Mouse (Mus musculus) kidney, embryonic 16.5 days (tissue): ENCODE data around the gene Ddx19a. TPM values are rescaled to one million over a fixed set of nuclear protein-coding genes. Genes with fewer than 3 reads are reported as not detected.
"Not testable (repeated sequence)": the region's sequence is repeated elsewhere in the genome, so short reads cannot be mapped to it uniquely, and the experiment has no call there.

Experiments used
- ATAC-seq: fragments of 200-750 bp; cut with Nextera tagmentation; 2 replicates; pipeline ENCODE4 v1.8.0; 2017; ENCODE audit warnings: moderate TSS enrichment; ENCODE audit not compliant: low FRiP score, low TSS enrichment
- H3K27ac ChIP-seq: fragments of 300-500 bp; sonication (generic); 2 replicates; pipeline ENCODE4 v1.5.1; 2014; ENCODE audit warnings: low read length
- H3K27me3 ChIP-seq: fragments of 300-500 bp; sonication (generic); 2 replicates; pipeline ENCODE4 v1.6.1; 2014; ENCODE audit warnings: low read length, control low read depth, mixed read lengths; ENCODE audit not compliant: insufficient read depth
- H3K36me3 ChIP-seq: fragments of 300-500 bp; sonication (generic); 2 replicates; pipeline ENCODE4 v1.6.1; 2014; ENCODE audit warnings: low read length, control low read depth, mixed read lengths; ENCODE audit not compliant: insufficient read depth
- H3K4me1 ChIP-seq: fragments of 300-500 bp; sonication (generic); 2 replicates; pipeline ENCODE4 v1.6.1; 2014; ENCODE audit warnings: low read length, control low read depth, mixed read lengths; ENCODE audit not compliant: insufficient read depth
- H3K4me2 ChIP-seq: fragments of 300-500 bp; sonication (generic); replicated peaks from 2 replicates; pipeline ENCODE4 v1.6.1; 2014; ENCODE audit warnings: low read depth, low read length
- H3K4me3 ChIP-seq: fragments of 300-500 bp; sonication (generic); 2 replicates; pipeline ENCODE4 v1.5.1; 2014; ENCODE audit warnings: mild to moderate bottlenecking, low read length
- H3K9ac ChIP-seq: fragments of 300-500 bp; sonication (generic); replicated peaks from 2 replicates; pipeline ENCODE4 v1.6.1; 2014; ENCODE audit warnings: low read length
- H3K9me3 ChIP-seq: fragments of 300-500 bp; sonication (generic); 2 replicates; pipeline ENCODE4 v1.6.1; 2016; ENCODE audit warnings: low read length, control low read depth
- WGBS: fragments of 180-500 bp; shearing (Covaris S2); extraction: QIAGEN DNeasy Blood & Tissue Kit; methylation state at CpG from one replicate; pipeline ENCODE4 v1.1.7; 2014; 5-methylcytosine and 5-hydroxymethylcytosine counted together
- polyA plus RNA-seq: library from polyadenylated mRNA; unstranded; fragments of >200 nt; fragmentation: Nextera tagmentation; extraction: Ambion mirVana; gene quantifications from 2 replicates; pipeline ENCODE4 v1.2.1, GENCODE M21; 2015

Gene Ddx19a
- polyA plus RNA-seq, 1 experiment from 2014 or later = 15.0 TPM

DNA sequence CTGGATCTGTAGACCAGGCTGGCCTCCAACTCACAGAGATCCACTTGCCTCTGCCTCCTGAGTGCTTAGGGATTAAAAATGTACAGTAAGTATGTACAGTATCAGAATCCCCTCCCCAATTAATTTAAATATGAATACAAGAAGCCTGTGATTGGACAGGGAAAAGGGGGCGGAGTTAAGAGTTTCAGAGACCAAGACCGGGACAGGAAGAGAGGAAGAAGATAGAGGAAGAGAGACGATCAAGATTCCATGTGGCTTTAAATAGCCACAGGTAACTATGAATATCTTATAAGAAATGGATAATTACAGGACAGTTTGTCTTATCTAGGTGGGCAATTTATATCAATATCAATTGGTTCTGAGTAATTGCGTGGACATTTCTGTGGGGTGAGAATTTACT is 32.0 kb upstream of the Ddx19a start:
- Histone ChIP-seq H3K27me3 (0 out of 2 replicates have a peak, but pooled peaks cover 4% of the 10 kb centered on the region), H3K4me3 (no peak overlapping the region), H3K9me3 (no peaks in the 10 kb centered on the region), H3K27ac (no peak overlapping the region), H3K36me3 (no peaks in the 10 kb centered on the region), H3K4me2 (no peak overlapping the region), H3K4me1 (peaks cover 3% of the 10 kb centered on the region), H3K9ac (no peak overlapping the region)
- no peak for ATAC-seq
- 54% methylated on average over 4 of the region's 4 CpGs for whole genome bisulfite sequencing

DNA sequence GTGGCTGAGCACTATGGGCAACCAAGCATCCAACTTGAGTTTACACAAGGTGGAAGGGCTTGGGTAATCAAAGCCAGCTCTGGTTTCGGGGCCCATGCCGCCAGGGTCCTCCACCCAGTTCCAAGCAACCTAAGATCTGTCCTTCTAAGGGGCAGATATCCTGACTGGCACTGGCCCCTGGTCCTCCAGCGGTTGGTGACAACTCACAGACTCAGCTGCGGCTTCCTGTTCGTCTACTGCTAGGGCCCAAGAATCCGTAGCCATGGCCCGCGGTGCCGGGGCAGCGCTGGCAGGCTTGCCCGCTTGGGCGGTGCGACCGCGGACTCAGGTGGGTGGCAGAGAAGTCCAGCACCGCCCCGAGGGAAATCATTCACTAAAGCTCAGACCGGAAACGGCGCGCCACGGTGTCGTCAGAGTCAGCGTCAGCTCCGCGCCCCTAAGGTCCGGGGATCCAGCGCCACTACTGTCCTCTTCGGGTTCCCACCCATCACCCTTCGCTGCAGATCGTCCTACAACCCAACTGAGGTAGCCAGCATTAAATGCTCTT is 29.9 kb upstream of the Ddx19a start:
- peak; percentile 97 for ATAC-seq
- Histone ChIP-seq H3K27ac (peak overlapping the region; percentile 76), H3K9ac (peak overlapping the region; percentile 78), H3K4me3 (peak overlapping the region; percentile 78), H3K27me3 (0 out of 2 replicates have a peak, but pooled peaks cover 4% of the 10 kb centered on the region), H3K4me1 (no peaks in the 10 kb centered on the region), H3K9me3 (no peaks in the 10 kb centered on the region), H3K4me2 (peak overlapping the region; percentile 73), H3K36me3 (no peaks in the 10 kb centered on the region)
- under 1% methylated on average over 31 of the region's 31 CpGs for WGBS

DNA sequence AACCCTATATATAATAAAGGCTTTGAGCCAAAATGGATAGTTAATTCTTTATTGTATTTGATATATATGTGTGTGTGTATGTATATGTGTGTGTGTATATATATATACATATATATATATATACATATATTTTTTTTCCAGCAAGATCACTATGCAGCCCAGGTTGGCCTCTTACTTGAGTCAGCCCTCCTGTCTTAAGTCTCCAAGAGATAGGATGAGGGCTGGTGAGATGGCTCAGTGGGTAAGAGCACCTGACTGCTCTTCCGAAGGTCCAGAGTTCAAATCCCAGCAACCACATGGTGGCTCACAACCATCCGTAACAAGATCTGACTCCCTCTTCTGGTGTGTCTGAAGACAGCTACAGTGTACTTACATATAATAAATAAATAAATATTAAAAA is 29.0 kb upstream of the Ddx19a start:
- 93% methylated on average over 1 of the region's 2 CpGs for WGBS
- not testable (repeated sequence) for H3K9ac ChIP-seq, H3K27me3 ChIP-seq, H3K36me3 ChIP-seq, H3K9me3 ChIP-seq, H3K4me2 ChIP-seq, ATAC-seq, H3K4me1 ChIP-seq, H3K27ac ChIP-seq, H3K4me3 ChIP-seq

DNA sequence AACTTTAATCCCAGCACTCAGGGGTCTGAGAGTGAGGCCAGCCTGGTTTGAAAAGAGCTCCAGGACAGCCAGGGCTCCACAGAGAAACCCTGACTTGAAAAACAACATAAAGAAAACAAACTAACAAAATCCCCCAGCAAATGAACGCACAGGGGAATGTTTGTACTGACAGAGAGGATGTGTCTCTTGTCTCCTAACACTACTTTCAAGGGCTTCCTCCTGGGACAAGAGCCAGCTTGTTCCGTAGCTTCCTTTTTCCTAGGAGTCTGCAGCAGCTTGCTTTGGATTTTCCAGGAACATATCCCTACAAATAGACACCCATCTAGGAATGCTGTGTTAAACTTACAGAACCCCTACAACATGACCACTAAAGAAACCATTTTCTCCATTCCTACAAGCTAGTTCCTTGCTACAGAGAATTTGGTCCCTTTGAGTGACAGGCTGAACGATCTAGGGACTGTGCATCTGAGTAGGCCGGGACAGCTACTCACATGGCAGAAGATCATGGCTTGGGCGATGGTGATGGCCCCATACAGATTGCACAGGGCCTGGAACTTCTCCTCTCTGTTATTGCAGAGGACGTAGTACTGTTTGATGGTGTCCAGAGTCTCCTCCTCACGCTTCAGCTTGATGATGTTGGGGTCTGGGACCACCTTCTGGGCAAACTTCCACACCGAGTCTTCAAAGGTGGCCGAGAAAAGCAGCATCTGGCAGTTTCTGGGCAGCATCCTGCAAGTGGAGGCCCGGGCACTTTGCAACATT is 12.8 kb upstream of the Ddx19a start:
- not testable (repeated sequence) for H3K9ac ChIP-seq, H3K27me3 ChIP-seq, ATAC-seq, H3K4me3 ChIP-seq, H3K4me2 ChIP-seq, H3K4me1 ChIP-seq, H3K9me3 ChIP-seq, H3K27ac ChIP-seq
- WGBS = 89% methylated on average over 8 of the region's 10 CpGs
- peaks cover 29% of the 10 kb centered on the region for H3K36me3 ChIP-seq

DNA sequence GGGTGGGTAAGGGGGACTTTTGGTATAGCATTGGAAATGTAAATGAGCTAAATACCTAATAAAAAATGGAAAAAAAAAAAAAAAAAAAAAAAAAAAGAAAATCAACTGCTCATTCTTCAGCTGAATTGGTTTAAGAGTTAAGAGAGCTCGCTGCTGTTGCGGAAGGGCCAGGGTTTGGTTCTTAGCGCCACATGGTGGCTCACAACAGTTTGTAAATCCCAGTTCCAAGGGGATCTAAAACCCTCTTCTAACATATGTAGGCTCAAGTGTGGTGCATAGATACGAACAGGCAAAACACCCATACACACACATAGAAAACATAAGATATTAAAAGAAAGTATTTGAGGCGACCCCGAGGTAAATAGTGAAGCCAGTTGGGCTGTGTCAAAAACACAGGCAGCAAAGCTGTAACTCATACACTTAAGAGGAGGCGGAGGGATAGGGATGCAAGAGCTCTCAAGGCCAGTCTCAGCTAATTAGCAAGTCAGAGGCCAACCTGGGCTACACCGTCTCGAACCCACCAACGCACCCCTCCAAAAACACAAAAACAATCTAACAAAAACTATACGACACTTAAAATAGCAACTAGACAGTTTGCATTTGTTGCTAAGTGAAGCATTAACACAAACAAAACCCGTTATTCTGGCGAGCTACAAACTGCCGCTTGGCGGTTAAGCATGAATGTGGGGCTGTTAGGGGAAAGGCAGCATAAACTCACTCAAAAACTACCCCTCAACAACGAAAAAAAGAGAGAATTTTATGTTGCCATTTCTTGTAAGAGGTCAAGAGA is 764 bp downstream of the Ddx19a start:
- H3K27ac ChIP-seq = peak overlapping the region; percentile 87
- ATAC-seq = no peak
- peak overlapping the region; percentile 95 for H3K4me3 ChIP-seq
- WGBS = 35% methylated on average over 16 of the region's 16 CpGs
- peaks cover 9% of the 10 kb centered on the region for H3K4me1 ChIP-seq
- H3K9me3 ChIP-seq = no peaks in the 10 kb centered on the region
- peaks cover 4% of the 10 kb centered on the region; the same call in 1 of the 2 replicates for H3K36me3 ChIP-seq
- H3K27me3 ChIP-seq = no peaks in the 10 kb centered on the region
- H3K9ac ChIP-seq = peak overlapping the region; percentile 84
- peak overlapping the region; percentile 80 for H3K4me2 ChIP-seq

DNA sequence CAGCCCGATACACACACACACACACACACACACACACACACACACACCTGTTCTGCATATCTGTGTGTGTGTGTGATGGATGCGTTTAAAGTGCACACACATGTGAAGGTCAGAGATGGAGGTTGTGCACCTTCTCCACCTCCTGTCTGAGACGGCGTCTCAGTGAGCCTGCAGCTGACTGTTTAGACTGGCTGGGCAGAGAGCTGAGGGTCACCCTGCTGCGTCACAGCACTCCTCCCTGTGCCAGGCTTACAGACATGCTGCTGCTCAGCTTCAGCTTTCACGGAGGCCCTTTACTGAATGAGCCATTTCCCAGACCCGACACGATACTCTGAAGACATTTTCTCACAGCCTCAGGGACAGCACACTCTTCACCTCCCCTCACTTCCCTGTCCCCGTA is 7.6 kb downstream of the Ddx19a start:
- no peak overlapping the region for H3K9ac ChIP-seq
- H3K4me3 ChIP-seq = no peak overlapping the region
- no peaks in the 10 kb centered on the region for H3K9me3 ChIP-seq
- peaks cover 51% of the 10 kb centered on the region for H3K36me3 ChIP-seq
- no peaks in the 10 kb centered on the region for H3K4me1 ChIP-seq
- no peaks in the 10 kb centered on the region for H3K27me3 ChIP-seq
- H3K4me2 ChIP-seq = no peak overlapping the region
- 92% methylated on average over 9 of the region's 9 CpGs for WGBS
- H3K27ac ChIP-seq = no peak overlapping the region
- ATAC-seq = no peak

DNA sequence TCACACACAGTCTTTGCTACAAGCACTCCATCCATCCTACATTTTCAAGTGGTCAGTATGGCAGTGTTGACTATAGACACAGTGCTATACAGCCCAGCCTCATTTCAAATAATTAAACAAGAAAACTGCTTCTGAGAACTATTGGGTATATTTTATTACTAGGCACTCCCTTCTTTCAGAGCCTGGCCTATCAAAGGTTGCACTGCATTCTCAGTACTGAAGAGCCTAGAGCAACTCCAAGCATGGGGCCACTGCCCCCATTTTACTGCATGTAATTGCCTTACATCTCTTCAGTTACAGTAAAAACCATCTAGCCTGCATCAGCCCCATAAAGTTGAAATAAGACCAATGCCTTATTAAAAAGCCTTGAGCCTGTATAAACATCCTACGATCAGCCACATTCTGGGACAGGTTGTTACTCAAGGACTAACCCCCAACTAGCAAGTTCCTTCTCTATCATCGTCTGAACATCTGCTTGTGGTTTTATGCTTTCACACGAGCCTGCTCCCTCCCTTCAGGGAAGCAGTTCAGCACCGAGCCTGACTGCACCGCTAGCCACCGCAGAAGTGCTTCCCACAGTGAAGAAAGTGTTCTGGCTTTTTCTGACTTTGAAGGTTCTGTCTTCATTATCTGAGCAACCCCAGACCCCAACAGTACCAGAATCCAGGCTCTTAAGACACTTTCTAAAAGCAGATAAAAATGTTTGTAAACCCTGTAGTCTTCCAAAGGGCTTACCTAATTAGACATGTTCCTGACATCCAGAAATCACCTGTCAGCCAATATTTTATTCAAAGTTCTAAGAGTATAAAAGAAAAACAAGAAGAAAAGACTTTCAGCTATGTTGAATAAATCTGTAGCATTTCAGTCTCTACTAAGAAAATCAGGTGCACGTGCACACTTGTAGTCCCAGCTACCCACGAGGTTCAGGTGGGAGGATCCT is 9.5 kb downstream of the Ddx19a start:
- H3K4me1 ChIP-seq = no peaks in the 10 kb centered on the region
- H3K4me3 ChIP-seq = no peak overlapping the region
- H3K27me3 ChIP-seq = no peaks in the 10 kb centered on the region
- H3K9ac ChIP-seq = no peak overlapping the region
- H3K9me3 ChIP-seq = no peaks in the 10 kb centered on the region
- 86% methylated on average over 8 of the region's 8 CpGs for WGBS
- peaks cover 66% of the 10 kb centered on the region for H3K36me3 ChIP-seq
- H3K27ac ChIP-seq = no peak overlapping the region
- no peak for ATAC-seq
- no peak overlapping the region for H3K4me2 ChIP-seq

DNA sequence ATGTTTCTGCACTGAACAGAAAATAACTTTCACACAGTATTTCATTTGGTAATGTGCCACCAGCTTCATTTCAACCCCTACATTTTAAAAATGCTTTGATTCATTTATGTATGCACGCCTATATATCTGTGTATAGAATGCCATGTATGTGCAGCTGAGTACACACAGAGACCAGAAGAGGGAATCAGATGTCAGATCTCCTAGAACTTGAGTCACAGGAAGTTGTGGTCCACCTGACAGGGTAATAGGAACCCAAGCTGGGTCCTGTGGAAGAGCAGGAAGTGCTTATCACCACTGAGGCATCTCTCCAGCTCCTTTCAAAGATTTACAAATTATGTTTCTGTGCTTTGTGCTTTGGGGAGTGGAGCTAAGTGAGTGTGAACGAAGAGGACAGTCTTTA is 16.3 kb downstream of the Ddx19a start:
- H3K9me3 ChIP-seq = no peaks in the 10 kb centered on the region
- no peaks in the 10 kb centered on the region for H3K4me1 ChIP-seq
- no peak overlapping the region for H3K4me2 ChIP-seq
- H3K36me3 ChIP-seq = peaks cover 58% of the 10 kb centered on the region
- H3K9ac ChIP-seq = no peak overlapping the region
- no peaks in the 10 kb centered on the region for H3K27me3 ChIP-seq
- no peak overlapping the region for H3K27ac ChIP-seq
- ATAC-seq = no peak
- no peak overlapping the region for H3K4me3 ChIP-seq
- 83% methylated on average over 2 of the region's 2 CpGs for WGBS

DNA sequence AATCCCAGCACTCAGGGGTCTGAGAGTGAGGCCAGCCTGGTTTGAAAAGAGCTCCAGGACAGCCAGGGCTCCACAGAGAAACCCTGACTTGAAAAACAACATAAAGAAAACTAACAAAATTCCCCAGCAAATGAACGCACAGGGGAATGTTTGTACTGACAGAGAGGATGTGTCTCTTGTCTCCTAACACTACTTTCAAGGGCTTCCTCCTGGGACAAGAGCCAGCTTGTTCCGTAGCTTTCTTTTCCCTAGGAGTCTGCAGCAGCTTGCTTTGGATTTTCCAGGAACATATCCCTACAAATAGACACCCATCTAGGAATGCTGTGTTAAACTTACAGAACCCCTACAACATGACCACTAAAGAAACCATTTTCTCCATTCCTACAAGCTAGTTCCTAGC is 19.6 kb downstream of the Ddx19a start:
- not testable (repeated sequence) for H3K27ac ChIP-seq, H3K9ac ChIP-seq, H3K4me3 ChIP-seq, H3K27me3 ChIP-seq, H3K4me2 ChIP-seq, H3K4me1 ChIP-seq, H3K9me3 ChIP-seq, ATAC-seq
- peaks cover 55% of the 10 kb centered on the region for H3K36me3 ChIP-seq
- 82% methylated on average over 2 of the region's 2 CpGs for WGBS
